Mouse (Mus musculus) heart, adult 2 months (tissue): ENCODE data around the gene Slc6a8.

ENCODE experiments used
- CTCF ChIP-seq: fragments of 200-600 bp; IDR thresholded peaks from 2 replicates; pipeline ENCODE4 v1.8.1; 2022; ENCODE audit warnings: antibody characterized with exemption, mild to moderate bottlenecking, moderate library complexity
- POLR2A ChIP-seq: fragments of 200-500 bp; IDR thresholded peaks from 2 replicates; pipeline ENCODE4 v1.6.1; 2011; ENCODE audit warnings: mild to moderate bottlenecking, low read depth, low read length, control low read depth; ENCODE audit not compliant: insufficient read depth

DNA sequence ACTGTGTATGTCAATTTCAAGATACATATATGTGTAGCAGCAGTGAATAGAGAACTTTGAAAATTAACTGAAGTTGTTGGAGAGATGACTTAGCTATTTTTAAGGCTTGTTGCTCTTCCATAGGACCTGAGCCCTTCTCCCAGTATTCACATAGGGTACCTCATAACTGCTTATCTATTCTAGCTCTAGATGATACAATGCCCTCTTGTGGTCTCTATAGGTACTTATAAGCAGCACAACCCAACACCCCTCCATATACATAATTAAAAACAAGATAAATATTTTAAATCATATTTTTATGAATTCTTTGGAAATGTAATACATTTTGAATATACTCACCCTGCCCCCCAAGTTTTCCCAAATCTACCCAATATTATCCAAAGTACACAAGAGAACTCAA is 9.8 kb upstream of the Slc6a8 start:
- TF ChIP-seq POLR2A = no peak
- peak; percentile 63 for TF ChIP-seq CTCF
